Mouse (Mus musculus) stomach, postnatal 0 days (tissue): ENCODE measurements around the gene Dnajb14.

Source experiments
- CTCF ChIP-seq: IDR thresholded peaks from 2 replicates; pipeline ENCODE4 v1.5.1; 2016; ENCODE audit warnings: antibody characterized with exemption, low read depth, mild to moderate bottlenecking, moderate library complexity
- EP300 ChIP-seq: optimal IDR thresholded peaks from 2 replicates; pipeline ENCODE3; 2016; ENCODE audit warnings: antibody characterized with exemption

- TF ChIP-seq CTCF (no peak), EP300 (no peak)
Observed at GRCm38 (mm10) chr3:137940757-137941156, 73.3 kb downstream of the Dnajb14 start.
